Comparison of ENCODE assay signal across 14 mouse cellular contexts in genomic region chr4:41681947-41682346, GRCm38 (mm10). TPM values are rescaled to one million over a fixed set of nuclear protein-coding genes. Genes with fewer than 3 reads are reported as not detected.
DNase-seq lines count a peak whose midpoint lies in the region; ATAC-seq and TF ChIP-seq lines count a peak whose summit lies in the region.
"Had no signal": no experiment of that assay in that cellular context is flagged by ENCODE, and none has a peak within 500 bp of the region (broad histone marks: within the 10 kb centered on the region; RNA-seq: fewer than 3 reads in every experiment).

No protein-coding gene starts in this region.

- no peak for ATAC-seq in lung, embryonic 14.5 days (ENCODE audit: insufficient read depth)
- peak; percentile 32; the same call in 1 of the 2 replicates for ATAC-seq in forebrain, embryonic 14.5 days
- ATAC-seq: intestine, embryonic 15.5 days had no signal

- H3K9me3 ChIP-seq in heart, embryonic 10.5 days = no peaks in the 10 kb centered on the region
- H3K9me3 ChIP-seq in lung, embryonic 14.5 days (ENCODE audit: low read depth, low read length) = no peaks in the 10 kb centered on the region
- H3K9me3 ChIP-seq in forebrain, embryonic 14.5 days (replicated peaks; ENCODE audit: control insufficient read depth, low read length) = no peaks in the 10 kb centered on the region
- H3K9me3 ChIP-seq: embryonic facial prominence, embryonic 15.5 days; intestine, embryonic 15.5 days had no signal

- no peak overlapping the region for H3K9ac ChIP-seq in lung, embryonic 14.5 days
- no peak overlapping the region for H3K9ac ChIP-seq in forebrain, embryonic 14.5 days (ENCODE audit: low read length)
- H3K9ac ChIP-seq: embryonic facial prominence, embryonic 15.5 days; intestine, embryonic 15.5 days had no signal

- no peak overlapping the region for H3K4me3 ChIP-seq in heart, embryonic 10.5 days
- no peak overlapping the region for H3K4me3 ChIP-seq in lung, embryonic 14.5 days (ENCODE audit: low read depth, low read length)
- no peak overlapping the region for H3K4me3 ChIP-seq in forebrain, embryonic 14.5 days (ENCODE audit: low read depth, low read length)
- H3K4me3 ChIP-seq: embryonic facial prominence, embryonic 15.5 days; intestine, embryonic 15.5 days had no signal

- WGBS in heart, embryonic 10.5 days = 64% methylated on average over 10 of the region's 10 CpGs
- 42% methylated on average over 10 of the region's 10 CpGs for WGBS in lung, embryonic 14.5 days
- 55% methylated on average over 10 of the region's 10 CpGs for WGBS in forebrain, embryonic 14.5 days

- H3K4me2 ChIP-seq in lung, embryonic 14.5 days = no peak overlapping the region
- peak overlapping the region; percentile 5; the same call in 1 of the 2 replicates for H3K4me2 ChIP-seq in forebrain, embryonic 14.5 days (ENCODE audit: low read length)
- H3K4me2 ChIP-seq: embryonic facial prominence, embryonic 15.5 days had no signal

- peak; percentile 75 for DNase-seq in heart, embryonic 10.5 days (ENCODE audit: low spot score)
- no peak for DNase-seq in heart, adult 9 months (ENCODE audit: low spot score in 2 of 2)
- peak; percentile 66 for DNase-seq in lung, embryonic 14.5 days
- DNase-seq in lung, postnatal 25 days (ENCODE audit: low spot score) = no peak
- DNase-seq in brain, embryonic 14.5 days (ENCODE audit: low read depth) = peak; percentile 83
- peak; percentile 78 for DNase-seq in forebrain, embryonic 14.5 days (ENCODE audit: low spot score)
- no peak for DNase-seq in left cerebral cortex, adult 11 months (ENCODE audit: low spot score)
- no peak for DNase-seq in spleen, adult 18-20 months
- DNase-seq: adrenal gland, adult 8-10 months; lung, adult 2 months; right cerebral cortex, postnatal 14 days; thymus, adult 2 months had no signal

- H3K4me1 ChIP-seq in heart, embryonic 10.5 days = peaks cover 52% of the 10 kb centered on the region
- peaks cover 33% of the 10 kb centered on the region for H3K4me1 ChIP-seq in lung, embryonic 14.5 days (ENCODE audit: insufficient read depth)
- H3K4me1 ChIP-seq in forebrain, embryonic 14.5 days (ENCODE audit: control insufficient read depth, insufficient read depth, low read length) = peaks cover 51% of the 10 kb centered on the region

- H3K36me3 ChIP-seq in heart, embryonic 10.5 days = no peaks in the 10 kb centered on the region
- H3K36me3 ChIP-seq in lung, embryonic 14.5 days (ENCODE audit: insufficient read depth) = 0 out of 2 replicates have a peak, but pooled peaks cover 2% of the 10 kb centered on the region
- H3K36me3 ChIP-seq in forebrain, embryonic 14.5 days (ENCODE audit: control insufficient read depth, insufficient read depth, low read length) = 0 out of 2 replicates have a peak, but pooled peaks cover 7% of the 10 kb centered on the region
- H3K36me3 ChIP-seq: embryonic facial prominence, embryonic 15.5 days; intestine, embryonic 15.5 days had no signal

- H3K27ac ChIP-seq in heart, embryonic 10.5 days = 0 out of 2 replicates have a peak overlapping the region, but pooled peaks have one; percentile 6
- H3K27ac ChIP-seq in lung, embryonic 14.5 days (ENCODE audit: low read depth) = peak overlapping the region; percentile 76; the same call in 1 of the 2 replicates
- H3K27ac ChIP-seq in forebrain, embryonic 14.5 days (ENCODE audit: low read depth, low read length) = peak overlapping the region; percentile 75

- no peak for TF ChIP-seq POLR2A in brain, embryonic 14.5 days (IDR thresholded peaks at IDR 0.05; ENCODE audit: borderline replicate concordance, extremely low read depth, insufficient read depth, insufficient read length, poor library complexity, severe bottlenecking)

- no peak for TF ChIP-seq CTCF in lung, embryonic 14.5 days (IDR thresholded peaks at IDR 0.05; ENCODE audit: low read depth)
- no peak for TF ChIP-seq CTCF in brain, embryonic 14.5 days (IDR thresholded peaks at IDR 0.05; ENCODE audit: borderline replicate concordance, extremely low read depth, insufficient read depth, insufficient read length)

- peaks cover 38% of the 10 kb centered on the region for H3K27me3 ChIP-seq in heart, embryonic 10.5 days (ENCODE audit: insufficient read depth, poor library complexity, severe bottlenecking)
- H3K27me3 ChIP-seq in lung, embryonic 14.5 days (ENCODE audit: insufficient read depth, low read length) = peaks cover 2% of the 10 kb centered on the region; the same call in 1 of the 2 replicates
- H3K27me3 ChIP-seq in forebrain, embryonic 14.5 days (replicated peaks; ENCODE audit: control insufficient read depth, insufficient read depth, low read length) = no peaks in the 10 kb centered on the region
- H3K27me3 ChIP-seq: embryonic facial prominence, embryonic 15.5 days had no signal

RNA-seq across cellular contexts. Expression of gene Cntfr, which starts 14.9 kb away (rescaled TPM):
- 2.6 and 8.9 TPM in 2 replicates for polyA plus RNA-seq in heart, embryonic 10.5 days (2016; fragmentation: Nextera tagmentation; extraction: Ambion mirVana)
- 8.2 and 9.6 TPM in 2 replicates for polyA plus RNA-seq in lung, embryonic 14.5 days (2014; fragmentation: Nextera tagmentation; extraction: Ambion mirVana)
- 62.2 and 109 TPM in 2 replicates for polyA plus RNA-seq in brain, embryonic 14.5 days (2012; rRNA removed)
- 12.6 and 12.7 TPM in 2 replicates for polyA plus RNA-seq in forebrain, embryonic 14.5 days (2014; fragmentation: Nextera tagmentation; extraction: Ambion mirVana)

RNA-seq across cellular contexts. Expression of gene Il11ra1, which starts 17.8 kb away (rescaled TPM):
- polyA plus RNA-seq in heart, embryonic 10.5 days (2016; fragmentation: Nextera tagmentation; extraction: Ambion mirVana) = 144 and 147 TPM in 2 replicates
- 111 and 129 TPM in 2 replicates for polyA plus RNA-seq in lung, embryonic 14.5 days (2014; fragmentation: Nextera tagmentation; extraction: Ambion mirVana)
- polyA plus RNA-seq in brain, embryonic 14.5 days (2012; rRNA removed) = 31.3 and 32.5 TPM in 2 replicates
- polyA plus RNA-seq in forebrain, embryonic 14.5 days (2014; fragmentation: Nextera tagmentation; extraction: Ambion mirVana) = 23.9 and 24.3 TPM in 2 replicates

RNA-seq across cellular contexts. Expression of gene Rpp25l, which starts 31.4 kb away (rescaled TPM):
- 54.5 and 71.3 TPM in 2 replicates for polyA plus RNA-seq in heart, embryonic 10.5 days (2016; fragmentation: Nextera tagmentation; extraction: Ambion mirVana)
- 87.1 and 90.3 TPM in 2 replicates for polyA plus RNA-seq in lung, embryonic 14.5 days (2014; fragmentation: Nextera tagmentation; extraction: Ambion mirVana)
- polyA plus RNA-seq in brain, embryonic 14.5 days (2012; rRNA removed) = 53.9 and 79.7 TPM in 2 replicates
- polyA plus RNA-seq in forebrain, embryonic 14.5 days (2014; fragmentation: Nextera tagmentation; extraction: Ambion mirVana) = 72.2 and 83.3 TPM in 2 replicates

RNA-seq across cellular contexts. Expression of gene Dctn3, which starts 41.0 kb away (rescaled TPM):
- 143 and 146 TPM in 2 replicates for polyA plus RNA-seq in heart, embryonic 10.5 days (2016; fragmentation: Nextera tagmentation; extraction: Ambion mirVana)
- polyA plus RNA-seq in lung, embryonic 14.5 days (2014; fragmentation: Nextera tagmentation; extraction: Ambion mirVana) = 103 and 106 TPM in 2 replicates
- 157 and 186 TPM in 2 replicates for polyA plus RNA-seq in brain, embryonic 14.5 days (2012; rRNA removed)
- 301 and 330 TPM in 2 replicates for polyA plus RNA-seq in forebrain, embryonic 14.5 days (2014; fragmentation: Nextera tagmentation; extraction: Ambion mirVana)

RNA-seq across cellular contexts. Expression of gene Enho, which starts 41.8 kb away (rescaled TPM):
- polyA plus RNA-seq in heart, embryonic 10.5 days (2016; fragmentation: Nextera tagmentation; extraction: Ambion mirVana) = 5.3 and 8.9 TPM in 2 replicates
- polyA plus RNA-seq in lung, embryonic 14.5 days (2014; fragmentation: Nextera tagmentation; extraction: Ambion mirVana) = 11.5 and 15.4 TPM in 2 replicates
- polyA plus RNA-seq in brain, embryonic 14.5 days (2012; rRNA removed) = 124 and 147 TPM in 2 replicates
- 64.7 and 73.9 TPM in 2 replicates for polyA plus RNA-seq in forebrain, embryonic 14.5 days (2014; fragmentation: Nextera tagmentation; extraction: Ambion mirVana)

Comparison
In these comparisons a context has a peak if more than half of its experiments do, and no peak if none do; other contexts are left out.
1. DNase-seq: peak in heart, embryonic 10.5 days (single experiment), lung, embryonic 14.5 days (single experiment), brain, embryonic 14.5 days (single experiment) and forebrain, embryonic 14.5 days (single experiment); none in heart, adult 9 months (0 of 2), lung, postnatal 25 days (single experiment), left cerebral cortex, adult 11 months (single experiment) and spleen, adult 18-20 months (0 of 2).
2. H3K27ac ChIP-seq: peak in every context shown above with its lines; median percentile 76 in lung, embryonic 14.5 days; 75 in forebrain, embryonic 14.5 days; 6 in heart, embryonic 10.5 days.